Mouse (Mus musculus): Measurements from ENCODE around the gene Foxp1.

GRCm38 (mm10) chr6:99031321-99031903 is 491.1 kb downstream of the Foxp1 start:
- TF ChIP-seq CTCF (IDR thresholded peaks at IDR 0.05; ENCODE audit: low read depth) = no peak
- no peak for TF ChIP-seq EP300 (IDR thresholded peaks at IDR 0.05; ENCODE audit: low read depth)
